Mouse (Mus musculus): ENCODE results near the gene Spout1.

DNA sequence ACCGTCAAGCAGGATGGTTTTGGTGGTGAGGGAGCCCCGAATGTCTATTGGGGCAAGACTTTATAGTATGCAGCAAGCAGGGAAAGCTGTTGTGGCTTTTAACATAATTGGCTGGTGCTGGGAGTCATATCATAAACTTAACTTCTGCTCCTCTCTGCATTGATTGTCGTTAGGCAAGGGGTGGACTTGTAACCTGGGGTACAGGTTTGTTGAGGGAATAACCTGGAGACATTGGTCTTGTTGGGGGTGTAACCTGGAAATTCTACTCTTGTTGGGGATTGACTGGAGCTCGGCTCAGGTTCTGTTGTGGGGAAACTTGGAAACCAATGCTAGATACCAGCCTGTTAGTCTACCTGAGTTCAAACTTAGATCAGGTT is 33.9 kb upstream of the Spout1 start:
- no peak for TF ChIP-seq CEBPB (IDR thresholded peaks at IDR 0.05; ENCODE audit: insufficient read depth, poor library complexity, severe bottlenecking)
- no peak for TF ChIP-seq POLR2A (IDR thresholded peaks at IDR 0.05; ENCODE audit: insufficient read length, low read depth)
- no peak for TF ChIP-seq MYOD1 (IDR thresholded peaks at IDR 0.05; ENCODE audit: control insufficient read depth in 1 of 3, insufficient read length in 2 of 3, low read depth in 2 of 3)
- no peak for TF ChIP-seq MAX (IDR thresholded peaks at IDR 0.05; ENCODE audit: low read depth)
- no peak for TF ChIP-seq TCF3 (IDR thresholded peaks at IDR 0.05; ENCODE audit: insufficient read length, low read depth)
- TF ChIP-seq REST (IDR thresholded peaks at IDR 0.05; ENCODE audit: insufficient read depth, insufficient read length): no peak
- no peak for TF ChIP-seq POLR2AphosphoS2 (IDR thresholded peaks at IDR 0.05; ENCODE audit: insufficient read length, low read depth)
- TF ChIP-seq TCF12 (IDR thresholded peaks at IDR 0.05; ENCODE audit: insufficient read depth, poor library complexity, severe bottlenecking): no peak

All from myocyte (in vitro differentiated cells).